Mouse (Mus musculus): ENCODE measurements around the gene Pde4dip. TPM values are rescaled to one million over a fixed set of nuclear protein-coding genes. Genes with fewer than 3 reads are reported as not detected.

Gene Pde4dip
- polyA plus RNA-seq, 1 experiment: 0.41 TPM

- TF ChIP-seq GATA1 (IDR thresholded peaks at IDR 0.05; ENCODE audit: low read length): no peak
Observed at GRCm38 (mm10) chr3:97653781-97654180, 234.7 kb downstream of the Pde4dip start.

GRCm38 (mm10) chr3:97651604-97652003, 236.9 kb downstream of the Pde4dip start:
- TF ChIP-seq GATA1 (IDR thresholded peaks at IDR 0.05; ENCODE audit: low read length): no peak

- TF ChIP-seq GATA1 (IDR thresholded peaks at IDR 0.05; ENCODE audit: low read length): no peak
Observed at GRCm38 (mm10) chr3:97649469-97649868, 239.0 kb downstream of the Pde4dip start.

- no peak for TF ChIP-seq GATA1 (IDR thresholded peaks at IDR 0.05; ENCODE audit: low read length)
Observed at GRCm38 (mm10) chr3:97649022-97649421, 239.5 kb downstream of the Pde4dip start.

- no peak for TF ChIP-seq GATA1 (IDR thresholded peaks at IDR 0.05; ENCODE audit: low read length)
Observed at GRCm38 (mm10) chr3:97648518-97648917, 240.0 kb downstream of the Pde4dip start.

GRCm38 (mm10) chr3:97642001-97642400, 246.5 kb downstream of the Pde4dip start:
- no peak for TF ChIP-seq GATA1 (IDR thresholded peaks at IDR 0.05; ENCODE audit: low read length)

- TF ChIP-seq GATA1 (IDR thresholded peaks at IDR 0.05; ENCODE audit: low read length): no peak
Observed at GRCm38 (mm10) chr3:97641396-97641795, 247.1 kb downstream of the Pde4dip start.

Other genes starting within 250 kb of the Pde4dip start
- gene Prkab2, start 230.5 kb downstream of the Pde4dip start, polyA plus RNA-seq (2012): 0.84 and 1.2 TPM in 2 replicates
- gene Gm17651, start 214.0 kb downstream of the Pde4dip start, polyA plus RNA-seq (2012): not detected in 2 replicates
- 58.3 and 71.9 TPM in 2 replicates for gene Sec22b, start 12.5 kb upstream of the Pde4dip start, polyA plus RNA-seq (2012)
- gene Notch2, start 124.8 kb upstream of the Pde4dip start, polyA plus RNA-seq (2012): not detected in 2 replicates

Measured in G1E-ER4 (cell line).